In genomic region chr11:49205080-49205590, GRCm38 (mm10) we compare ENCODE assay signal across 10 mouse cellular contexts. TPM values are rescaled to one million over a fixed set of nuclear protein-coding genes. Genes with fewer than 3 reads are reported as not detected.
A peak's percentile ranks its signal among the peaks of the same experiment; 100 is the strongest.
DNase-seq lines count a peak whose midpoint lies in the region; ATAC-seq lines count a peak whose summit lies in the region.
"Had no signal": no experiment of that assay in that cellular context is flagged by ENCODE, and none has a peak within 500 bp of the region (broad histone marks: within the 10 kb centered on the region; RNA-seq: fewer than 3 reads in every experiment).

No protein-coding gene starts in this region.

- DNase-seq in neural tube, embryonic 11.5 days (ENCODE audit: low spot score): no peak
- no peak for DNase-seq in neural tube, embryonic 10.5 days (ENCODE audit: extremely low spot score, low spot score)
- no peak for DNase-seq in liver, embryonic 13.5 days

- no peak overlapping the region for H3K27ac ChIP-seq in neural tube, embryonic 11.5 days (ENCODE audit: low read depth, low read length)
- no peak overlapping the region; the same call in 1 of the 2 replicates for H3K27ac ChIP-seq in liver, embryonic 13.5 days
- no peak overlapping the region for H3K27ac ChIP-seq in stomach, embryonic 16.5 days (ENCODE audit: low read length)

- H3K9ac ChIP-seq in neural tube, embryonic 11.5 days (ENCODE audit: low read length): no peak overlapping the region
- peak overlapping the region; percentile 14; the same call in 1 of the 2 replicates for H3K9ac ChIP-seq in liver, embryonic 13.5 days
- H3K9ac ChIP-seq in stomach, embryonic 16.5 days (ENCODE audit: low read length): no peak overlapping the region

- H3K4me3 ChIP-seq in erythroblast, embryonic 14.5 days (replicated peaks): peak overlapping the region; percentile 87
- H3K4me3 ChIP-seq in neural tube, embryonic 11.5 days (ENCODE audit: low read depth, low read length): 0 out of 2 replicates have a peak overlapping the region, but pooled peaks have one; percentile 6
- peak overlapping the region; percentile 82; the same call in 1 of the 2 replicates for H3K4me3 ChIP-seq in liver, embryonic 13.5 days (replicated peaks)
- no peak overlapping the region for H3K4me3 ChIP-seq in stomach, embryonic 16.5 days (replicated peaks; ENCODE audit: low read length)

- peaks cover 20% of the 10 kb centered on the region for H3K36me3 ChIP-seq in erythroblast, embryonic 14.5 days (ENCODE audit: control insufficient read depth)
- no peaks in the 10 kb centered on the region for H3K36me3 ChIP-seq in neural tube, embryonic 11.5 days (ENCODE audit: control insufficient read depth, insufficient read depth, low read length)
- peaks cover 8% of the 10 kb centered on the region; the same call in 1 of the 2 replicates for H3K36me3 ChIP-seq in liver, embryonic 13.5 days
- no peaks in the 10 kb centered on the region for H3K36me3 ChIP-seq in stomach, embryonic 16.5 days (ENCODE audit: control insufficient read depth, insufficient read depth, low read length)

- no peak overlapping the region for H3K4me2 ChIP-seq in neural tube, embryonic 11.5 days (ENCODE audit: low read depth)
- peak overlapping the region; percentile 94 for H3K4me2 ChIP-seq in liver, embryonic 13.5 days
- H3K4me2 ChIP-seq in stomach, embryonic 16.5 days (ENCODE audit: low read depth, low read length): peak overlapping the region; percentile 84

- peaks cover 69% of the 10 kb centered on the region for H3K4me1 ChIP-seq in erythroblast, embryonic 14.5 days (ENCODE audit: control insufficient read depth)
- peaks cover 6% of the 10 kb centered on the region; the same call in 1 of the 2 replicates for H3K4me1 ChIP-seq in neural tube, embryonic 11.5 days (ENCODE audit: control insufficient read depth, insufficient read depth, low read length)
- H3K4me1 ChIP-seq in liver, embryonic 13.5 days (replicated peaks): peaks cover 63% of the 10 kb centered on the region
- H3K4me1 ChIP-seq in stomach, embryonic 16.5 days (ENCODE audit: control insufficient read depth, insufficient read depth, low read length): peaks cover 13% of the 10 kb centered on the region

- WGBS in neural tube, embryonic 11.5 days: 88% methylated on average over 6 of the region's 6 CpGs
- whole genome bisulfite sequencing in liver, embryonic 13.5 days (ENCODE audit: insufficient replicate concordance): 85% methylated on average over 6 of the region's 6 CpGs
- WGBS in stomach, embryonic 16.5 days: 84% methylated on average over 6 of the region's 6 CpGs

- no peaks in the 10 kb centered on the region for H3K27me3 ChIP-seq in erythroblast, embryonic 14.5 days (ENCODE audit: control insufficient read depth)
- no peaks in the 10 kb centered on the region for H3K27me3 ChIP-seq in neural tube, embryonic 11.5 days (ENCODE audit: control insufficient read depth, insufficient read depth, low read length)
- no peaks in the 10 kb centered on the region for H3K27me3 ChIP-seq in liver, embryonic 13.5 days
- H3K27me3 ChIP-seq in stomach, embryonic 16.5 days (ENCODE audit: control insufficient read depth, insufficient read depth, low read length): no peaks in the 10 kb centered on the region

- no peaks in the 10 kb centered on the region for H3K9me3 ChIP-seq in erythroblast, embryonic 14.5 days (ENCODE audit: control insufficient read depth, low read length)
- no peaks in the 10 kb centered on the region for H3K9me3 ChIP-seq in neural tube, embryonic 11.5 days (ENCODE audit: control insufficient read depth, low read length)
- no peaks in the 10 kb centered on the region for H3K9me3 ChIP-seq in liver, embryonic 13.5 days (replicated peaks)
- no peaks in the 10 kb centered on the region for H3K9me3 ChIP-seq in stomach, embryonic 16.5 days (replicated peaks; ENCODE audit: control insufficient read depth, low read length)

- ATAC-seq in erythroblast, adult 5-6 weeks (replicated peaks; ENCODE audit: low FRiP score, poor library complexity, severe bottlenecking): no peak
- ATAC-seq in neural tube, embryonic 11.5 days (ENCODE audit: insufficient read depth, low FRiP score, low TSS enrichment): no peak
- ATAC-seq in liver, embryonic 13.5 days (ENCODE audit: low read depth): no peak
- ATAC-seq in stomach, embryonic 16.5 days (ENCODE audit: insufficient read depth, low FRiP score): no peak
- ATAC-seq in megakaryocyte-erythroid progenitor cell, adult 5-6 weeks (replicated peaks; ENCODE audit: low FRiP score, low TSS enrichment, poor library complexity, severe bottlenecking): no peak
- no peak for ATAC-seq in monocyte, adult 5-6 weeks (replicated peaks; ENCODE audit: insufficient number of reproducible peaks, low FRiP score, low TSS enrichment, poor library complexity, severe bottlenecking)

RNA-seq across cellular contexts. Expression of gene Zfp62, which starts 2.0 kb away (rescaled TPM):
- 0.02 and 0.16 TPM in 2 replicates for polyA plus RNA-seq in erythroblast, embryonic 14.5 days (2012)
- 18.6 and 25.4 TPM in 2 replicates for total RNA-seq in erythroblast, adult 5-6 weeks (2015; ENCODE audit: low replicate concordance)
- 14.8 and 28.9 TPM in 2 replicates for total RNA-seq in erythroblast, adult 5-6 weeks (2017; ENCODE audit: low replicate concordance)
- 57.2 and 62.5 TPM in 2 replicates for polyA plus RNA-seq in neural tube, embryonic 11.5 days (2014; fragmentation: Nextera tagmentation; extraction: Ambion mirVana)
- 10.7 and 14.2 TPM in 2 replicates for polyA plus RNA-seq in liver, embryonic 13.5 days (2015; fragmentation: Nextera tagmentation; extraction: Ambion mirVana)
- 30.3 and 32.9 TPM in 2 replicates for polyA plus RNA-seq in stomach, embryonic 16.5 days (2015; fragmentation: Nextera tagmentation; extraction: Ambion mirVana)
- 56.5 and 67.6 TPM in 2 replicates for total RNA-seq in megakaryocyte-erythroid progenitor cell, adult 5-6 weeks (2014; fragmentation: Nextera tagmentation)
- total RNA-seq in megakaryocyte-erythroid progenitor cell, adult 5-6 weeks (2017): 102 and 160 TPM in 2 replicates
- 96.4 to 134 TPM (median 134 TPM) in 3 replicates for total RNA-seq in monocyte, adult 5-6 weeks (2017)

RNA-seq across cellular contexts. Expression of gene Btnl9, which starts 18.2 kb away (rescaled TPM):
- polyA plus RNA-seq in erythroblast, embryonic 14.5 days (2012): not detected in 2 replicates
- 0.84 and 2.3 TPM in 2 replicates for total RNA-seq in erythroblast, adult 5-6 weeks (2015; ENCODE audit: low replicate concordance)
- total RNA-seq in erythroblast, adult 5-6 weeks (2017; ENCODE audit: low replicate concordance): 3.1 and 5.7 TPM in 2 replicates
- 0.20 and 0.21 TPM in 2 replicates for polyA plus RNA-seq in neural tube, embryonic 11.5 days (2014; fragmentation: Nextera tagmentation; extraction: Ambion mirVana)
- 0.78 and 0.81 TPM in 2 replicates for polyA plus RNA-seq in liver, embryonic 13.5 days (2015; fragmentation: Nextera tagmentation; extraction: Ambion mirVana)
- polyA plus RNA-seq in stomach, embryonic 16.5 days (2015; fragmentation: Nextera tagmentation; extraction: Ambion mirVana): 1.2 and 2.1 TPM in 2 replicates
- total RNA-seq in megakaryocyte-erythroid progenitor cell, adult 5-6 weeks (2014; fragmentation: Nextera tagmentation): 0.72 and 2.4 TPM in 2 replicates
- 1.8 and 5.6 TPM in 2 replicates for total RNA-seq in megakaryocyte-erythroid progenitor cell, adult 5-6 weeks (2017)
- total RNA-seq in monocyte, adult 5-6 weeks (2017): 0.75 to 2.2 TPM (median 0.78 TPM) in 3 replicates

RNA-seq across cellular contexts. Expression of gene Mgat1, which starts 38.9 kb away (rescaled TPM):
- 6.7 and 7.3 TPM in 2 replicates for polyA plus RNA-seq in erythroblast, embryonic 14.5 days (2012)
- total RNA-seq in erythroblast, adult 5-6 weeks (2015; ENCODE audit: low replicate concordance): 9.0 and 10.2 TPM in 2 replicates
- 11.4 and 17.0 TPM in 2 replicates for total RNA-seq in erythroblast, adult 5-6 weeks (2017; ENCODE audit: low replicate concordance)
- 28.6 and 33.2 TPM in 2 replicates for polyA plus RNA-seq in neural tube, embryonic 11.5 days (2014; fragmentation: Nextera tagmentation; extraction: Ambion mirVana)
- polyA plus RNA-seq in liver, embryonic 13.5 days (2015; fragmentation: Nextera tagmentation; extraction: Ambion mirVana): 32.0 and 32.6 TPM in 2 replicates
- polyA plus RNA-seq in stomach, embryonic 16.5 days (2015; fragmentation: Nextera tagmentation; extraction: Ambion mirVana): 65.9 and 70.1 TPM in 2 replicates
- 47.4 and 53.5 TPM in 2 replicates for total RNA-seq in megakaryocyte-erythroid progenitor cell, adult 5-6 weeks (2014; fragmentation: Nextera tagmentation)
- total RNA-seq in megakaryocyte-erythroid progenitor cell, adult 5-6 weeks (2017): 28.1 and 34.2 TPM in 2 replicates
- 58.6 to 80.8 TPM (median 72.0 TPM) in 3 replicates for total RNA-seq in monocyte, adult 5-6 weeks (2017)

RNA-seq across cellular contexts. Expression of gene Olfr1394, which starts 51.0 kb away (rescaled TPM):
- polyA plus RNA-seq in erythroblast, embryonic 14.5 days (2012): not detected in 2 replicates
- total RNA-seq in erythroblast, adult 5-6 weeks (2015; ENCODE audit: low replicate concordance): not detected in 2 replicates
- total RNA-seq in erythroblast, adult 5-6 weeks (2017; ENCODE audit: low replicate concordance): not detected in 2 replicates
- polyA plus RNA-seq in neural tube, embryonic 11.5 days (2014; fragmentation: Nextera tagmentation; extraction: Ambion mirVana): not detected in 2 replicates
- not detected in 2 replicates for polyA plus RNA-seq in liver, embryonic 13.5 days (2015; fragmentation: Nextera tagmentation; extraction: Ambion mirVana)
- polyA plus RNA-seq in stomach, embryonic 16.5 days (2015; fragmentation: Nextera tagmentation; extraction: Ambion mirVana): not detected in 2 replicates
- not detected in 2 replicates for total RNA-seq in megakaryocyte-erythroid progenitor cell, adult 5-6 weeks (2014; fragmentation: Nextera tagmentation)
- not detected in 2 replicates for total RNA-seq in megakaryocyte-erythroid progenitor cell, adult 5-6 weeks (2017)
- not detected in 3 replicates for total RNA-seq in monocyte, adult 5-6 weeks (2017)
- total RNA-seq: liver, adult 2 months had no signal
- polyA plus RNA-seq: brain, embryonic 14.5 days; liver, adult 2 months had no signal

Comparison
In these comparisons a context has a peak if more than half of its experiments do, and no peak if none do; other contexts are left out.
1. RNA of gene Zfp62, which starts 2.0 kb away (polyA plus RNA-seq): 57.2 to 62.5 TPM in neural tube, embryonic 11.5 days, 30.3 to 32.9 TPM in stomach, embryonic 16.5 days and 10.7 to 14.2 TPM in liver, embryonic 13.5 days; 0.02 to 0.16 TPM in erythroblast, embryonic 14.5 days; every median in the first group is over 10 times any median in the second.